Mouse (Mus musculus) midbrain, postnatal 0 days (tissue): ENCODE results near the gene Ing5. TPM values are rescaled to one million over a fixed set of nuclear protein-coding genes. Genes with fewer than 3 reads are reported as not detected.
A peak's percentile ranks its signal among the peaks of the same experiment; 100 is the strongest.

ENCODE experiments used
- ATAC-seq: fragments of 200-750 bp; cut with Nextera tagmentation; 2 replicates; pipeline ENCODE4 v1.8.0; 2017; ENCODE audit warnings: moderate number of reproducible peaks, mild to moderate bottlenecking, moderate TSS enrichment, moderate library complexity; ENCODE audit not compliant: low FRiP score
- DNase-seq: peaks from one replicate; pipeline ENCODE4 v3.0.0-alpha.2; 2015; ENCODE audit warnings: low spot score
- H3K27ac ChIP-seq: fragments of 300-500 bp; sonication (generic); 2 replicates; pipeline ENCODE4 v1.5.1; 2014; ENCODE audit warnings: low read depth, mild to moderate bottlenecking, low read length, mixed read lengths
- H3K27me3 ChIP-seq: fragments of 300-500 bp; sonication (generic); 2 replicates; pipeline ENCODE4 v1.6.1; 2014; ENCODE audit warnings: low read length, control low read depth, mixed read lengths; ENCODE audit not compliant: insufficient read depth
- H3K36me3 ChIP-seq: fragments of 300-500 bp; sonication (generic); 2 replicates; pipeline ENCODE4 v1.6.1; 2014; ENCODE audit warnings: low read length, control low read depth, mixed read lengths; ENCODE audit not compliant: insufficient read depth
- H3K4me1 ChIP-seq: fragments of 300-500 bp; sonication (generic); 2 replicates; pipeline ENCODE4 v1.6.1; 2014; ENCODE audit warnings: mild to moderate bottlenecking, control low read depth, antibody characterized with exemption, low read length, mixed read lengths; ENCODE audit not compliant: insufficient read depth
- H3K4me2 ChIP-seq: fragments of 300-500 bp; sonication (generic); 2 replicates; pipeline ENCODE4 v1.6.1; 2014; ENCODE audit warnings: low read depth, mild to moderate bottlenecking, low read length, mixed read lengths; ENCODE audit not compliant: poor library complexity, severe bottlenecking
- H3K4me3 ChIP-seq: fragments of 300-500 bp; sonication (generic); 2 replicates; pipeline ENCODE4 v1.5.1; 2014; ENCODE audit warnings: low read depth, mild to moderate bottlenecking, low read length, moderate library complexity
- H3K9ac ChIP-seq: fragments of 300-500 bp; sonication (generic); replicated peaks from 2 replicates; pipeline ENCODE4 v1.6.1; 2014; ENCODE audit warnings: mild to moderate bottlenecking, low read length, moderate library complexity, mixed read lengths; ENCODE audit not compliant: poor library complexity, severe bottlenecking
- H3K9me3 ChIP-seq: fragments of 300-500 bp; sonication (generic); 2 replicates; pipeline ENCODE4 v1.6.1; 2016; ENCODE audit warnings: low read length, control low read depth
- CTCF ChIP-seq: IDR thresholded peaks from 2 replicates; pipeline ENCODE4 v1.5.1; 2016; ENCODE audit warnings: antibody characterized with exemption, mild to moderate bottlenecking
- WGBS: fragments of 180-500 bp; shearing (Covaris S2); extraction: QIAGEN DNeasy Blood & Tissue Kit; methylation state at CpG from one replicate; pipeline ENCODE4 v1.1.7; 2014; 5-methylcytosine and 5-hydroxymethylcytosine counted together
- polyA plus RNA-seq: library from polyadenylated mRNA; unstranded; fragments of >200 nt; fragmentation: Nextera tagmentation; extraction: Ambion mirVana; gene quantifications from 2 replicates; pipeline ENCODE4 v1.2.1, GENCODE M21; 2015
- total RNA-seq: library from RNA; depleted of rRNA; stranded (reverse); fragments of >200 nt; gene quantifications from 2 replicates; pipeline ENCODE4 v1.2.3, GENCODE M21; 2014

The Ing5 gene
- total and polyA plus RNA-seq, 2 experiments from 2014 or later = 7.1 to 12.6 TPM

DNA sequence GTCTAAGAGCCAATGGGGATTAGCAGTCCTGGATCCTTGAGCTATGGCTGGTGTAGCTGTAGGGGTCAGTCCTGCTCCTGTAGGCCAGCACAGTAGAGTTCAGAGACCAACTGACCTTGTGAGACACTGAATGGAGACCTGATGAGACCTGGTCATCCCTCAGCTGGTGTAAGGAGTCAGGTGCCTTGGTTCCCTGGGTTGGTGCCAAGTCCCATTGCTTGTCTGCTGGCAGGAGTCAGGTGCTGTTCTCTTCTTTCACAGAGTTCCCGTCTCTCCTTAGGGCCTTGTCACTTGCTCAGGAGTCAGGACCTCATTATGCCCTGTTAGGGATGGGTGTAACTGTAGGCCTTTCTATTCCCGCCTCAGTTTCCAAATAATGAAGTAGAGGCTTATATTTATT is 16.9 kb upstream of the Ing5 start:
- H3K27ac ChIP-seq = no peak overlapping the region
- H3K4me2 ChIP-seq = no peak overlapping the region
- H3K9ac ChIP-seq = no peak overlapping the region
- H3K9me3 ChIP-seq = no peaks in the 10 kb centered on the region
- TF ChIP-seq CTCF = no peak
- H3K36me3 ChIP-seq = peaks cover 66% of the 10 kb centered on the region
- DNase-seq (no peak), ATAC-seq (no peak)
- H3K4me3 ChIP-seq = no peak overlapping the region
- no peaks in the 10 kb centered on the region for H3K4me1 ChIP-seq
- H3K27me3 ChIP-seq = no peaks in the 10 kb centered on the region
- 95% methylated on average over 2 of the region's 2 CpGs for WGBS

GRCm38 (mm10) chr1:93794526-93794925 is 9.2 kb upstream of the Ing5 start:
- no peak overlapping the region for H3K27ac ChIP-seq
- H3K9me3 ChIP-seq = no peaks in the 10 kb centered on the region
- no peak overlapping the region for H3K9ac ChIP-seq
- ATAC-seq (no peak), DNase-seq (no peak)
- no peaks in the 10 kb centered on the region for H3K4me1 ChIP-seq
- no peak overlapping the region for H3K4me3 ChIP-seq
- no peak overlapping the region for H3K4me2 ChIP-seq
- WGBS = 95% methylated on average over 8 of the region's 8 CpGs
- peaks cover 37% of the 10 kb centered on the region for H3K36me3 ChIP-seq
- H3K27me3 ChIP-seq = no peaks in the 10 kb centered on the region
- no peak for TF ChIP-seq CTCF

- Histone ChIP-seq H3K4me1 (no peaks in the 10 kb centered on the region), H3K27ac (no peak overlapping the region), H3K4me2 (no peak overlapping the region), H3K27me3 (no peaks in the 10 kb centered on the region), H3K9me3 (no peaks in the 10 kb centered on the region), H3K9ac (no peak overlapping the region), H3K36me3 (peaks cover 31% of the 10 kb centered on the region), H3K4me3 (no peak overlapping the region)
- WGBS = 73% methylated on average over 8 of the region's 8 CpGs
- ATAC-seq = no peak
- no peak for DNase-seq
- no peak for TF ChIP-seq CTCF
Observed at GRCm38 (mm10) chr1:93795886-93796285, 7.9 kb upstream of the Ing5 start.

DNA sequence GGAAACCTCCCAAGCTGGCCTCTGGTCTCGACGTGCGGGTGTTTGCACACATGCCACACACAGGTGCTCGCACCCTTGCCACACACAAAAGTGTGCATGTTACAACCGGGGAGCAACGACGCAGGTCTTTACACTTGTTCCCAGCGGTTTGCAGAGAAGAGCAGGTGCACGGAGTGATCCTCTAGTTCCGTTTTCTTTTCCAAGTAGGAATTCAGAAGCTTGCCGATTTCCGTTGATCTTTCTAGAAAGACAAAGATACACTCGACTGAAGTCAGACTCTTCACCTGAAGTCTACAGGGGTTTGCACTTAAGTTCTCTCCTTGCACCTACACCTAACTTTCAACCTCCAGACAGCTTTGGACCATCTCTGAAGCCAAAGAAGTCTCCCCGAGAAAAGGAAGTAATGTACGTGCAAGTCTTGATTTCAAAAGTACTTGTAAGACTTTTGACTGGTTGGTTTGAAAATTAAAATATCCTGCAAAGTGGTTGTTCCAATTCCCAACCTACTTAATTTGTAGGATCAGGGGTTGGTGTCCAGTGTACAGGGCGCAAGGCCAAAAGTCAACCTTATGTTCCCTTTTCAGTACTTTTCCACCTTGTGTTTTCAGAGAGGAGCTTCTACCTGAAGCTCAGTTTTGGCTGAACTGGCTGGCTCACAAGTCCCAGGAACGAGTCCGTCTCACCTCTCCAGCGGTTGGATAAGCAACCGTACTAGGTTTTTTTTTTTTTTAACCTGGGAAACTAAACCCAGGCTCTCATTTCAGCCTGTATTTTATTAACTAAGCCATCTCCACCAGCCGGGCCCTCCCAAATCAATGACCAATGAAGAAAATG is 2.9 kb upstream of the Ing5 start:
- DNase-seq (no peak), ATAC-seq (no peak)
- H3K27ac ChIP-seq = peak overlapping the region; percentile 68; the same call in 1 of the 2 replicates
- no peaks in the 10 kb centered on the region for H3K27me3 ChIP-seq
- H3K9ac ChIP-seq = peak overlapping the region; percentile 75
- H3K4me2 ChIP-seq = peak overlapping the region; percentile 57
- peak overlapping the region; percentile 67 for H3K4me3 ChIP-seq
- WGBS = 78% methylated on average over 21 of the region's 21 CpGs
- no peaks in the 10 kb centered on the region for H3K9me3 ChIP-seq
- no peak for TF ChIP-seq CTCF
- H3K36me3 ChIP-seq = peaks cover 8% of the 10 kb centered on the region; the same call in 1 of the 2 replicates
- peaks cover 7% of the 10 kb centered on the region; the same call in 1 of the 2 replicates for H3K4me1 ChIP-seq

DNA sequence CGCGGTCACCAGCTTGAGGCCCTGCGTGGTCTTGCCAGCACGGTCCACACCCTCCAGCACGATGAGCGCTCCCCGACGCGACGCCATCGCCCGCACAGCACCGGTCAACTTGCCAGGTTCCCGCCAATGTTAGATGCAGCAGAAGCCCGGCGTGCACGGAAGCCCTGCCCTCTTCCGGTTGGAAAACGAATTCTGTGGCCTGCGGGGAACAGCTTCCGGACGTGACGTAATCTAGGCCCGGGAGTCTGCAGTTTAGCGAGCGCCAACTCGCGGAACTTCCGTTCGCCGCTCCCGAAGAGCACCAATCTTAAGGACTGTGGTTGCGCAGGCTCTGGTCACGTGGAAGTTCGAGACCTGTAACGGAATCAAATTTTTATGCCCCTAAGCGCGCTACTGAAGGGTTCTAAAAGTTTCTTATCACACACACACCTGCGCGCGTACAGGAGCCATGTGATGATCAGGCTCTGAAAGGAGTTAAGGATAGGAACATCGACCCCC is 2.0 kb upstream of the Ing5 start, which contains the start of gene Dtymk:
Gene Dtymk, minus strand, starts transcription at position 194 of the 498 bp plus-strand sequence.
- DNase-seq (peak; percentile 98), ATAC-seq (peak; percentile 45)
- H3K27me3 ChIP-seq = no peaks in the 10 kb centered on the region
- H3K4me3 ChIP-seq = peak within 1 kb of the TSS; percentile 67
- TF ChIP-seq CTCF = peak; percentile 76
- peak within 1 kb of the TSS; percentile 57 for H3K4me2 ChIP-seq
- peaks cover 14% of the 10 kb centered on the region; the same call in 1 of the 2 replicates for H3K36me3 ChIP-seq
- peak within 1 kb of the TSS; percentile 75 for H3K9ac ChIP-seq
- peaks cover 7% of the 10 kb centered on the region; the same call in 1 of the 2 replicates for H3K4me1 ChIP-seq
- H3K27ac ChIP-seq = peak within 1 kb of the TSS; percentile 68
- under 1% methylated on average over 42 of the region's 42 CpGs for WGBS
- no peaks in the 10 kb centered on the region for H3K9me3 ChIP-seq

DNA sequence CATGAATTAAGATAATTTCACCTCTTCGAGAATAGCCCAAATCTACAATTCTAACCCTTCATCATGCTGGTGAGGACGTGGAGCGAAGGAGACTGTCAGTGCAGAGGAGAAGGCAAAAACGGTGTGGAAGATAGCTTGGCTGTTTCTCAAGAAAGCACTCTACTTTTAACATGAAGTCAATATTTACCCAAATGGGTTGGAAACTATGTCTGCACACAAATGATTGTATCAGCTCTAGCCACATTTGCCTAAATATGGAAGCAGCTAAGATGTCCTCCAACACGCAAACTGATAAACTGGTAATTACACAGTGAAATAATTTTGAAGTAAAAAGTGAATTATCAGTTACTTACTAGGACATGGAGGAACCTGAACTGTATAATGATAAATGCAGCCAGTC is 994 bp upstream of the Ing5 start:
- no peaks in the 10 kb centered on the region for H3K27me3 ChIP-seq
- no peak for DNase-seq
- peaks cover 14% of the 10 kb centered on the region; the same call in 1 of the 2 replicates for H3K36me3 ChIP-seq
- H3K9ac ChIP-seq = no peak overlapping the region
- 88% methylated on average over 5 of the region's 5 CpGs for WGBS
- peak overlapping the region; percentile 95; the same call in 1 of the 2 replicates for H3K27ac ChIP-seq
- peaks cover 7% of the 10 kb centered on the region; the same call in 1 of the 2 replicates for H3K4me1 ChIP-seq
- H3K9me3 ChIP-seq = no peaks in the 10 kb centered on the region
- no peak for ATAC-seq
- H3K4me3 ChIP-seq = no peak overlapping the region
- peak overlapping the region; percentile 68 for H3K4me2 ChIP-seq
- TF ChIP-seq CTCF = no peak
